ENCODE assay signal across 9 mouse cellular contexts in genomic region chr10:75797619-75798175, GRCm38 (mm10). TPM values are rescaled to one million over a fixed set of nuclear protein-coding genes. Genes with fewer than 3 reads are reported as not detected.
DNase-seq lines count a peak whose midpoint lies in the region; ATAC-seq and TF ChIP-seq lines count a peak whose summit lies in the region.
"Had no signal": no experiment of that assay in that cellular context is flagged by ENCODE, and none has a peak within 500 bp of the region (broad histone marks: within the 10 kb centered on the region; RNA-seq: fewer than 3 reads in every experiment).

No protein-coding gene starts in this region.

- peaks cover 13% of the 10 kb centered on the region for H3K27me3 ChIP-seq in C2C12 (ENCODE audit: control insufficient read depth, insufficient read depth, insufficient read length)
- H3K27me3 ChIP-seq in embryonic facial prominence, embryonic 12.5 days: 0 out of 2 replicates have a peak, but pooled peaks cover 6% of the 10 kb centered on the region
- H3K27me3 ChIP-seq in heart, embryonic 11.5 days (ENCODE audit: control insufficient read depth, insufficient read depth, low read length): peaks cover 8% of the 10 kb centered on the region
- no peaks in the 10 kb centered on the region for H3K27me3 ChIP-seq in midbrain, embryonic 15.5 days (replicated peaks)
- 0 out of 2 replicates have a peak, but pooled peaks cover 5% of the 10 kb centered on the region for H3K27me3 ChIP-seq in stomach, embryonic 16.5 days (ENCODE audit: control insufficient read depth, insufficient read depth, low read length)

- peak overlapping the region; percentile 11 for H3K4me3 ChIP-seq in C2C12 (ENCODE audit: insufficient read depth, poor library complexity, severe bottlenecking)
- H3K4me3 ChIP-seq in embryonic facial prominence, embryonic 12.5 days: peak overlapping the region; percentile 42
- H3K4me3 ChIP-seq in heart, embryonic 11.5 days (ENCODE audit: low read depth, low read length): peak overlapping the region; percentile 53
- H3K4me3 ChIP-seq in midbrain, embryonic 15.5 days: peak overlapping the region; percentile 34
- H3K4me3 ChIP-seq in stomach, embryonic 16.5 days (replicated peaks; ENCODE audit: low read length): peak overlapping the region; percentile 59

- H3K27ac ChIP-seq in embryonic facial prominence, embryonic 12.5 days: no peak overlapping the region
- no peak overlapping the region for H3K27ac ChIP-seq in heart, embryonic 11.5 days (ENCODE audit: low read depth, low read length)
- H3K27ac ChIP-seq in midbrain, embryonic 15.5 days: peak overlapping the region; percentile 11; the same call in 1 of the 2 replicates
- no peak overlapping the region for H3K27ac ChIP-seq in stomach, embryonic 16.5 days (ENCODE audit: low read length)

- no peaks in the 10 kb centered on the region for H3K79me2 ChIP-seq in C2C12 (ENCODE audit: control insufficient read depth, insufficient read depth)

- ATAC-seq in embryonic facial prominence, embryonic 12.5 days (ENCODE audit: insufficient number of reproducible peaks, insufficient read depth, low FRiP score, low TSS enrichment): no peak
- peak; percentile 60; the same call in 1 of the 2 replicates for ATAC-seq in heart, embryonic 11.5 days (replicated peaks; ENCODE audit: insufficient number of reproducible peaks, low FRiP score, low TSS enrichment)
- peak; percentile 75 for ATAC-seq in midbrain, embryonic 15.5 days (replicated peaks)
- peak; percentile 68 for ATAC-seq in stomach, embryonic 16.5 days (ENCODE audit: insufficient read depth, low FRiP score)

- peaks cover 23% of the 10 kb centered on the region for H3K4me1 ChIP-seq in embryonic facial prominence, embryonic 12.5 days
- peaks cover 9% of the 10 kb centered on the region for H3K4me1 ChIP-seq in heart, embryonic 11.5 days (ENCODE audit: control insufficient read depth, insufficient read depth, low read length)
- peaks cover 17% of the 10 kb centered on the region; the same call in 1 of the 2 replicates for H3K4me1 ChIP-seq in midbrain, embryonic 15.5 days
- H3K4me1 ChIP-seq in stomach, embryonic 16.5 days (ENCODE audit: control insufficient read depth, insufficient read depth, low read length): peaks cover 21% of the 10 kb centered on the region

- H3K9ac ChIP-seq in embryonic facial prominence, embryonic 12.5 days: peak overlapping the region; percentile 45
- peak overlapping the region; percentile 59 for H3K9ac ChIP-seq in heart, embryonic 11.5 days (ENCODE audit: low read depth, low read length)
- H3K9ac ChIP-seq in midbrain, embryonic 15.5 days: peak overlapping the region; percentile 36
- H3K9ac ChIP-seq in stomach, embryonic 16.5 days (ENCODE audit: low read length): peak overlapping the region; percentile 72

- DNase-seq in adrenal gland, adult 2 months: peak; percentile 72
- peak; percentile 74 for DNase-seq in kidney, adult 9 months
- DNase-seq in liver: peak; percentile 30

- no peaks in the 10 kb centered on the region for H3K36me3 ChIP-seq in C2C12 (ENCODE audit: control insufficient read depth, insufficient read depth)
- H3K36me3 ChIP-seq in embryonic facial prominence, embryonic 12.5 days: no peaks in the 10 kb centered on the region
- no peaks in the 10 kb centered on the region for H3K36me3 ChIP-seq in heart, embryonic 11.5 days (ENCODE audit: control insufficient read depth, insufficient read depth, low read length)
- no peaks in the 10 kb centered on the region for H3K36me3 ChIP-seq in midbrain, embryonic 15.5 days (replicated peaks)
- H3K36me3 ChIP-seq in stomach, embryonic 16.5 days (ENCODE audit: control insufficient read depth, insufficient read depth, low read length): no peaks in the 10 kb centered on the region

- peak overlapping the region; percentile 80 for H3K4me2 ChIP-seq in embryonic facial prominence, embryonic 12.5 days (replicated peaks)
- H3K4me2 ChIP-seq in heart, embryonic 11.5 days: peak overlapping the region; percentile 95
- peak overlapping the region; percentile 54 for H3K4me2 ChIP-seq in midbrain, embryonic 15.5 days
- peak overlapping the region; percentile 69 for H3K4me2 ChIP-seq in stomach, embryonic 16.5 days (ENCODE audit: low read depth, low read length)

- WGBS in embryonic facial prominence, embryonic 12.5 days: 5% methylated on average over 12 of the region's 12 CpGs
- WGBS in heart, embryonic 11.5 days (ENCODE audit: insufficient replicate concordance): under 1% methylated on average over 12 of the region's 12 CpGs
- 2% methylated on average over 12 of the region's 12 CpGs for WGBS in midbrain, embryonic 15.5 days
- 2% methylated on average over 12 of the region's 12 CpGs for WGBS in stomach, embryonic 16.5 days

- TF ChIP-seq CTCF in C2C12 (IDR thresholded peaks at IDR 0.05; ENCODE audit: control insufficient read depth, insufficient read depth, insufficient read length): no peak

- H3ac ChIP-seq in C2C12 (ENCODE audit: control insufficient read depth, insufficient read length, low read depth): peak overlapping the region; percentile 39

- H3K9me3 ChIP-seq in embryonic facial prominence, embryonic 12.5 days: no peaks in the 10 kb centered on the region
- H3K9me3 ChIP-seq in heart, embryonic 11.5 days (replicated peaks; ENCODE audit: control insufficient read depth, low read length): no peaks in the 10 kb centered on the region
- H3K9me3 ChIP-seq in midbrain, embryonic 15.5 days: no peaks in the 10 kb centered on the region
- no peaks in the 10 kb centered on the region for H3K9me3 ChIP-seq in stomach, embryonic 16.5 days (replicated peaks; ENCODE audit: control insufficient read depth, low read length)

- H3K79me3 ChIP-seq in C2C12 (ENCODE audit: low read depth): no peaks in the 10 kb centered on the region

TF ChIP-seq in C2C12, 6 proteins besides CTCF, POLR2A, EP300 and RAD21:
- TF ChIP-seq USF1 (IDR thresholded peaks at IDR 0.05; ENCODE audit: low read depth): no peak
- no peak for TF ChIP-seq MAX (IDR thresholded peaks at IDR 0.05)
- no peak for TF ChIP-seq MYOG (IDR thresholded peaks at IDR 0.05; ENCODE audit: control insufficient read depth, extremely low read depth, insufficient read length)
- peak; percentile 45 for TF ChIP-seq CEBPB (IDR thresholded peaks at IDR 0.05; ENCODE audit: low read depth)

RNA-seq across cellular contexts. Expression of gene Gstt1, which starts 0.7 kb away (rescaled TPM):
- 0.76 TPM for polyA plus RNA-seq in C2C12 (2012; fragmentation: generic; extraction: Trizol)
- 10 to 100 TPM; 52.0 to 64.8 TPM for total RNA-seq in adrenal gland, adult 2 months (2021)
- polyA plus RNA-seq in adrenal gland, adult 2 months (2012; rRNA removed): 50.9 and 61.2 TPM in 2 replicates
- 11.0 TPM in 2 replicates for polyA plus RNA-seq in embryonic facial prominence, embryonic 12.5 days (2016; fragmentation: Nextera tagmentation; extraction: Ambion mirVana)
- polyA plus RNA-seq in heart, embryonic 11.5 days (2014; fragmentation: Nextera tagmentation; extraction: Ambion mirVana): 4.3 and 5.1 TPM in 2 replicates
- 14.5 and 16.9 TPM in 2 replicates for polyA plus RNA-seq in midbrain, embryonic 15.5 days (2015; fragmentation: Nextera tagmentation; extraction: Ambion mirVana)
- 20.6 and 20.8 TPM in 2 replicates for polyA plus RNA-seq in stomach, embryonic 16.5 days (2015; fragmentation: Nextera tagmentation; extraction: Ambion mirVana)

RNA-seq across cellular contexts. Expression of gene Gstt3, which starts 16.5 kb away (rescaled TPM):
- 0.13 TPM for polyA plus RNA-seq in C2C12 (2012; fragmentation: generic; extraction: Trizol)
- total RNA-seq in adrenal gland, adult 2 months (2021): 10 to 100 TPM; 16.9 to 28.9 TPM
- polyA plus RNA-seq in adrenal gland, adult 2 months (2012; rRNA removed): 14.6 and 17.2 TPM in 2 replicates
- 9.7 and 10.4 TPM in 2 replicates for polyA plus RNA-seq in embryonic facial prominence, embryonic 12.5 days (2016; fragmentation: Nextera tagmentation; extraction: Ambion mirVana)
- 3.0 and 3.4 TPM in 2 replicates for polyA plus RNA-seq in heart, embryonic 11.5 days (2014; fragmentation: Nextera tagmentation; extraction: Ambion mirVana)
- 0.61 and 1.6 TPM in 2 replicates for polyA plus RNA-seq in midbrain, embryonic 15.5 days (2015; fragmentation: Nextera tagmentation; extraction: Ambion mirVana)
- polyA plus RNA-seq in stomach, embryonic 16.5 days (2015; fragmentation: Nextera tagmentation; extraction: Ambion mirVana): 50.2 and 55.5 TPM in 2 replicates

RNA-seq across cellular contexts. Expression of gene Gm20441, which starts 16.9 kb away (rescaled TPM):
- not detected for polyA plus RNA-seq in C2C12 (2012; fragmentation: generic; extraction: Trizol)
- not detected for total RNA-seq in adrenal gland, adult 2 months (2021)
- not detected in 2 replicates for polyA plus RNA-seq in adrenal gland, adult 2 months (2012; rRNA removed)
- not detected in 2 replicates for polyA plus RNA-seq in embryonic facial prominence, embryonic 12.5 days (2016; fragmentation: Nextera tagmentation; extraction: Ambion mirVana)
- polyA plus RNA-seq in heart, embryonic 11.5 days (2014; fragmentation: Nextera tagmentation; extraction: Ambion mirVana): not detected in 2 replicates
- polyA plus RNA-seq in midbrain, embryonic 15.5 days (2015; fragmentation: Nextera tagmentation; extraction: Ambion mirVana): not detected in 2 replicates
- polyA plus RNA-seq in stomach, embryonic 16.5 days (2015; fragmentation: Nextera tagmentation; extraction: Ambion mirVana): not detected in 2 replicates

RNA-seq across cellular contexts. Expression of gene Ddt, which starts 24.5 kb away (rescaled TPM):
- 27.9 TPM for polyA plus RNA-seq in C2C12 (2012; fragmentation: generic; extraction: Trizol)
- total RNA-seq in adrenal gland, adult 2 months (2021): 100 to 1,000 TPM; 177 to 205 TPM
- polyA plus RNA-seq in adrenal gland, adult 2 months (2012; rRNA removed): 240 and 255 TPM in 2 replicates
- polyA plus RNA-seq in embryonic facial prominence, embryonic 12.5 days (2016; fragmentation: Nextera tagmentation; extraction: Ambion mirVana): 92.2 and 95.4 TPM in 2 replicates
- polyA plus RNA-seq in heart, embryonic 11.5 days (2014; fragmentation: Nextera tagmentation; extraction: Ambion mirVana): 41.1 and 44.4 TPM in 2 replicates
- polyA plus RNA-seq in midbrain, embryonic 15.5 days (2015; fragmentation: Nextera tagmentation; extraction: Ambion mirVana): 64.7 and 65.8 TPM in 2 replicates
- 57.1 and 72.9 TPM in 2 replicates for polyA plus RNA-seq in stomach, embryonic 16.5 days (2015; fragmentation: Nextera tagmentation; extraction: Ambion mirVana)

RNA-seq across cellular contexts. Expression of gene Gstt4, which starts 24.6 kb away (rescaled TPM):
- polyA plus RNA-seq in C2C12 (2012; fragmentation: generic; extraction: Trizol): not detected
- total RNA-seq in adrenal gland, adult 2 months (2021): not detected
- polyA plus RNA-seq in adrenal gland, adult 2 months (2012; rRNA removed): not detected in 2 replicates
- polyA plus RNA-seq in embryonic facial prominence, embryonic 12.5 days (2016; fragmentation: Nextera tagmentation; extraction: Ambion mirVana): not detected in 2 replicates
- not detected in 2 replicates for polyA plus RNA-seq in heart, embryonic 11.5 days (2014; fragmentation: Nextera tagmentation; extraction: Ambion mirVana)
- polyA plus RNA-seq in midbrain, embryonic 15.5 days (2015; fragmentation: Nextera tagmentation; extraction: Ambion mirVana): not detected in 2 replicates
- not detected in 2 replicates for polyA plus RNA-seq in stomach, embryonic 16.5 days (2015; fragmentation: Nextera tagmentation; extraction: Ambion mirVana)
- total RNA-seq: adrenal gland, postnatal 4 days had no signal
